Mouse (Mus musculus) kidney, postnatal 4 days (tissue): ENCODE measurements around the gene Fbxl17.

Experiments
- DNase-seq, 2 experiments: peaks; one replicate each; pipeline ENCODE4 v3.0.0; 2021; ENCODE audit warnings: mixed read lengths in 2 of 2

Fbxl17 gene

GRCm38 (mm10) chr17:63402741-63403681 lies 96.8 kb downstream of the Fbxl17 start:
- DNase-seq = peak; percentile 41 to 58

GRCm38 (mm10) chr17:63402170-63402569 lies 97.6 kb downstream of the Fbxl17 start:
- no peak for DNase-seq

GRCm38 (mm10) chr17:63400640-63401039 lies 99.2 kb downstream of the Fbxl17 start:
- no peak for DNase-seq

GRCm38 (mm10) chr17:63399816-63400215 lies 100.0 kb downstream of the Fbxl17 start:
- DNase-seq = no peak

GRCm38 (mm10) chr17:63391506-63391905 lies 108.3 kb downstream of the Fbxl17 start:
- no peak for DNase-seq

GRCm38 (mm10) chr17:63390951-63391350 lies 108.9 kb downstream of the Fbxl17 start:
- DNase-seq = no peak

GRCm38 (mm10) chr17:63370977-63371376 lies 128.8 kb downstream of the Fbxl17 start:
- no peak for DNase-seq

- no peak for DNase-seq
Observed at GRCm38 (mm10) chr17:63369631-63370310, 130.0 kb downstream of the Fbxl17 start.

GRCm38 (mm10) chr17:63367476-63367875 lies 132.3 kb downstream of the Fbxl17 start:
- DNase-seq = no peak

- DNase-seq = no peak
Observed at GRCm38 (mm10) chr17:63366045-63366444, 133.8 kb downstream of the Fbxl17 start.

- DNase-seq = no peak
Observed at GRCm38 (mm10) chr17:63364605-63365004, 135.2 kb downstream of the Fbxl17 start.

GRCm38 (mm10) chr17:63362196-63362595 lies 137.6 kb downstream of the Fbxl17 start:
- no peak for DNase-seq

- DNase-seq = no peak
Observed at GRCm38 (mm10) chr17:63361679-63362078, 138.1 kb downstream of the Fbxl17 start.

GRCm38 (mm10) chr17:63358837-63359236 lies 141.0 kb downstream of the Fbxl17 start:
- no peak for DNase-seq

- DNase-seq = no peak
Observed at GRCm38 (mm10) chr17:63356202-63356601, 143.6 kb downstream of the Fbxl17 start.

GRCm38 (mm10) chr17:63352634-63353195 lies 147.1 kb downstream of the Fbxl17 start:
- no peak for DNase-seq

GRCm38 (mm10) chr17:63351682-63352081 lies 148.1 kb downstream of the Fbxl17 start:
- no peak for DNase-seq

- DNase-seq = no peak
Observed at GRCm38 (mm10) chr17:63350876-63351509, 148.8 kb downstream of the Fbxl17 start.

GRCm38 (mm10) chr17:63344101-63344500 lies 155.7 kb downstream of the Fbxl17 start:
- DNase-seq = no peak

- no peak for DNase-seq
Observed at GRCm38 (mm10) chr17:63343076-63343475, 156.7 kb downstream of the Fbxl17 start.

- DNase-seq = no peak
Observed at GRCm38 (mm10) chr17:63342440-63342839, 157.4 kb downstream of the Fbxl17 start.

GRCm38 (mm10) chr17:63341203-63341602 lies 158.6 kb downstream of the Fbxl17 start:
- DNase-seq = no peak

- DNase-seq = no peak
Observed at GRCm38 (mm10) chr17:63328888-63329287, 170.9 kb downstream of the Fbxl17 start.
